Mouse (Mus musculus): ENCODE measurements around the gene Tmem121. TPM values are rescaled to one million over a fixed set of nuclear protein-coding genes. Genes with fewer than 3 reads are reported as not detected.
"Not testable (repeated sequence)": the region's sequence is repeated elsewhere in the genome, so short reads cannot be mapped to it uniquely, and the experiment has no call there.

Gene Tmem121
- polyA plus RNA-seq, 1 experiment from 2014 or later = 1.2 TPM

GRCm38 (mm10) chr12:113227970-113228593, 42.4 kb downstream of the Tmem121 start:
- DNase-seq (ENCODE audit: low spot score) = no peak
- Histone ChIP-seq H3K4me3 (ENCODE audit: low read depth, low read length) (no peak overlapping the region), H3K27me3 (replicated peaks; ENCODE audit: insufficient read depth, low read length) (no peaks in the 10 kb centered on the region), H3K36me3 (ENCODE audit: insufficient read depth, low read length) (no peaks in the 10 kb centered on the region), H3K27ac (ENCODE audit: low read length) (no peak overlapping the region), H3K9ac (replicated peaks; ENCODE audit: low read depth) (no peak overlapping the region), H3K9me3 (ENCODE audit: low read length) (no peaks in the 10 kb centered on the region), H3K4me1 (ENCODE audit: insufficient read depth, low read depth, low read length) (no peaks in the 10 kb centered on the region), H3K4me2 (replicated peaks; ENCODE audit: low read depth, low read length) (no peak overlapping the region)
- TF ChIP-seq EP300 (IDR thresholded peaks at IDR 0.05) = no peak
- TF ChIP-seq CTCF (IDR thresholded peaks at IDR 0.05) = no peak
- 64% methylated on average over 6 of the region's 6 CpGs for WGBS
- ATAC-seq = no peak

GRCm38 (mm10) chr12:113230741-113231140, 45.0 kb downstream of the Tmem121 start:
- no peak for TF ChIP-seq EP300 (IDR thresholded peaks at IDR 0.05)
- TF ChIP-seq CTCF (IDR thresholded peaks at IDR 0.05) = no peak
- ATAC-seq (no peak), DNase-seq (ENCODE audit: low spot score) (no peak)
- Histone ChIP-seq H3K4me3 (ENCODE audit: low read depth, low read length) (no peak overlapping the region), H3K9ac (replicated peaks; ENCODE audit: low read depth) (no peak overlapping the region), H3K4me2 (replicated peaks; ENCODE audit: low read depth, low read length) (no peak overlapping the region), H3K4me1 (ENCODE audit: insufficient read depth, low read depth, low read length) (no peaks in the 10 kb centered on the region), H3K27ac (ENCODE audit: low read length) (no peak overlapping the region), H3K36me3 (ENCODE audit: insufficient read depth, low read length) (no peaks in the 10 kb centered on the region), H3K27me3 (replicated peaks; ENCODE audit: insufficient read depth, low read length) (no peaks in the 10 kb centered on the region), H3K9me3 (ENCODE audit: low read length) (no peaks in the 10 kb centered on the region)
- WGBS = 85% methylated on average over 4 of the region's 4 CpGs

DNA sequence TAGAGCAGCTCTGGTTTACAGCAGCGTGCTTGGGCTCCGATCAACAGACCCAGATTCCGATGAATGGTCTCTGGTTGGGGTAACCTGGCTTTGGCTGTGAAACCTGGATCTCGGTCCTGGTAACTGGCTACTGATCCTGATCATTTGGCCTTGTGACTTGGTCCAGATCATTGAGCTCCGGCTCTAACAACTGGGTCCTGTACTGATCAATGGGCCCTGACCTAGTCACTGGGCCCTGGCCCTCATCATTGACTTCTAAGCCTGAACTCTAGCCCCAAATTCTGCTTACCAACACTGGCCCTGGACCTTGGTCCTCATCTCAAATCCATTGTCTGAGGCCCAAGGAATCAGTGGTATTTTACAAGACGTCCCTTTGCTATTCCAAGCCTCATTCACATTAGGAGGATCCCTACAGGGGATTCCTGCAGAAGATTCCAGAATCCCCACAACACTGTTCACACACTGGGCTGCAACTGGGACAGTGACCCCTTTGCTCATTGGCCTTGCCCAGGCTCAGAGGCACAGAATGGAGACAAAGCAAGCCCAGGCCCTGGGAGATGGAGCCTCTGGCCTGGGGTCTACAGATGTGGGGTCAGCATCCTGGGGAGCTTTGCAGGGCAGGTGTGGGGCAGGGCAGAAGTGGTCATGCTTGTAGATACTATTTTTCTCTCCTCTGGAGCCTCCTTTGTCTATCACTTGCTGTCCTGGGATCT, 46.0 kb downstream of the Tmem121 start:
- not testable (repeated sequence) for H3K27ac ChIP-seq (ENCODE audit: low read length); H3K27me3 ChIP-seq (replicated peaks; ENCODE audit: insufficient read depth, low read length); H3K4me1 ChIP-seq (ENCODE audit: insufficient read depth, low read depth, low read length); H3K9ac ChIP-seq (replicated peaks; ENCODE audit: low read depth); H3K9me3 ChIP-seq (ENCODE audit: low read length); DNase-seq (ENCODE audit: low spot score); H3K4me3 ChIP-seq (ENCODE audit: low read depth, low read length); H3K4me2 ChIP-seq (replicated peaks; ENCODE audit: low read depth, low read length); ATAC-seq; H3K36me3 ChIP-seq (ENCODE audit: insufficient read depth, low read length)
- 86% methylated on average over 6 of the region's 6 CpGs for WGBS

DNA sequence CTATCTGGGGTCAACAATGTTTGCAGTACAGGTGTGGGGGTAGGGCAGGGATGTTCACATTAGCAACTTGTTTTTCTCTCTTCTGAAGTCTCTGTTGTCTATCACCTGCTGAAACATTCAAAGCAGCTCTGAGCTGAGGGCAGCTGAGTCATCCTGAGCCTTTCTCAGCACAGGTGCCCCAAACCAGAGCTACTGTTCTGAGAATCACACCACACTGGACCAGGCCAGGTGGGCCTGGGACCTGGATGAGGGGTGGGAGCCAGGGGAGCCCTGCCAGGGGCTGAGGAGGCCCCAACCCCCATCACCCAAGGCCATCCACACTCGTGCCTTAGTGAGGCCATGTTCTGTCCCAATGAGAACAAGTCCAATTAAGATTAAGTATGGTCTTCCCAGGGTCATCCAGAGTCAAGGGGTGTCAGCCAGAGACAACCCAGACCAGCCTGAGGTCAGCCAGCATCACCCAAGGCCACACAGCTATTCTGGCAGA, 46.6 kb downstream of the Tmem121 start:
- H3K4me3 ChIP-seq (ENCODE audit: low read depth, low read length); DNase-seq (ENCODE audit: low spot score); H3K36me3 ChIP-seq (ENCODE audit: insufficient read depth, low read length); H3K27ac ChIP-seq (ENCODE audit: low read length); H3K27me3 ChIP-seq (replicated peaks; ENCODE audit: insufficient read depth, low read length); H3K9ac ChIP-seq (replicated peaks; ENCODE audit: low read depth); ATAC-seq; H3K4me1 ChIP-seq (ENCODE audit: insufficient read depth, low read depth, low read length); H3K9me3 ChIP-seq (ENCODE audit: low read length); H3K4me2 ChIP-seq (replicated peaks; ENCODE audit: low read depth, low read length): not testable (repeated sequence)
- WGBS = 13% methylated on average over 1 of the region's 1 CpGs

Other genes starting within 250 kb of the Tmem121 start
- 101 TPM in 2 replicates for gene Nudt14, start 243.8 kb upstream of the Tmem121 start, polyA plus RNA-seq (2015; fragmentation: Nextera tagmentation; extraction: Ambion mirVana)
- gene Btbd6, start 209.4 kb upstream of the Tmem121 start, polyA plus RNA-seq (2015; fragmentation: Nextera tagmentation; extraction: Ambion mirVana) = 20.2 and 23.4 TPM in 2 replicates
- gene Brf1, start 185.2 kb upstream of the Tmem121 start, polyA plus RNA-seq (2015; fragmentation: Nextera tagmentation; extraction: Ambion mirVana) = 38.8 and 44.9 TPM in 2 replicates
- gene Pacs2, start 171.4 kb upstream of the Tmem121 start, polyA plus RNA-seq (2015; fragmentation: Nextera tagmentation; extraction: Ambion mirVana) = 6.8 and 9.5 TPM in 2 replicates
- not detected in 2 replicates for gene Tex22, start 111.4 kb upstream of the Tmem121 start, polyA plus RNA-seq (2015; fragmentation: Nextera tagmentation; extraction: Ambion mirVana)
- gene Mta1, start 87.7 kb upstream of the Tmem121 start, polyA plus RNA-seq (2015; fragmentation: Nextera tagmentation; extraction: Ambion mirVana) = 10.5 and 12.2 TPM in 2 replicates
- gene Crip2, start 45.7 kb upstream of the Tmem121 start, polyA plus RNA-seq (2015; fragmentation: Nextera tagmentation; extraction: Ambion mirVana) = 1,357 and 1,498 TPM in 2 replicates
- gene Crip1, start 39.6 kb upstream of the Tmem121 start, polyA plus RNA-seq (2015; fragmentation: Nextera tagmentation; extraction: Ambion mirVana) = 1,321 and 1,744 TPM in 2 replicates
- 2.5 and 2.6 TPM in 2 replicates for gene Tedc1, start 29.5 kb upstream of the Tmem121 start, polyA plus RNA-seq (2015; fragmentation: Nextera tagmentation; extraction: Ambion mirVana)